Mouse (Mus musculus): ENCODE results near the gene Dock3.
"Not testable (repeated sequence)": the region's sequence is repeated elsewhere in the genome, so short reads cannot be mapped to it uniquely, and the experiment has no call there.

The Dock3 gene

GRCm38 (mm10) chr9:107255596-107255995 is 23.9 kb upstream of the Dock3 start:
- DNase-seq, result no peak

- no peak for DNase-seq
Measured at GRCm38 (mm10) chr9:107254925-107255324, 23.2 kb upstream of the Dock3 start.

GRCm38 (mm10) chr9:107254476-107254875 is 22.8 kb upstream of the Dock3 start:
- peak; percentile 75 for DNase-seq

GRCm38 (mm10) chr9:107252164-107252563 is 20.5 kb upstream of the Dock3 start:
- no peak for DNase-seq

GRCm38 (mm10) chr9:107250416-107251337 is 19.0 kb upstream of the Dock3 start:
- DNase-seq, result no peak

GRCm38 (mm10) chr9:107249154-107249553 is 17.4 kb upstream of the Dock3 start:
- no peak for DNase-seq

GRCm38 (mm10) chr9:107246170-107246569 is 14.5 kb upstream of the Dock3 start:
- no peak for DNase-seq

GRCm38 (mm10) chr9:107245311-107245710 is 13.6 kb upstream of the Dock3 start:
- DNase-seq, result no peak

- DNase-seq, result no peak
Measured at GRCm38 (mm10) chr9:107236151-107236550, 4.4 kb upstream of the Dock3 start.

GRCm38 (mm10) chr9:107235261-107235660 is 3.6 kb upstream of the Dock3 start:
- no peak for DNase-seq

GRCm38 (mm10) chr9:107232140-107232539 is 431 bp upstream of the Dock3 start:
- no peak for DNase-seq

GRCm38 (mm10) chr9:107230991-107231538 is 644 bp downstream of the Dock3 start:
- peak; percentile 80 for DNase-seq

GRCm38 (mm10) chr9:107224597-107224996 is 7.1 kb downstream of the Dock3 start:
- DNase-seq, result no peak

GRCm38 (mm10) chr9:107174831-107175230 is 56.9 kb downstream of the Dock3 start:
- not testable (repeated sequence) for DNase-seq

- DNase-seq, result no peak
Measured at GRCm38 (mm10) chr9:107165792-107166191, 65.9 kb downstream of the Dock3 start.

GRCm38 (mm10) chr9:107164825-107165224 is 66.9 kb downstream of the Dock3 start:
- DNase-seq, result no peak

GRCm38 (mm10) chr9:107156388-107156787 is 75.3 kb downstream of the Dock3 start:
- not testable (repeated sequence) for DNase-seq

- DNase-seq, result peak; percentile 35
Measured at GRCm38 (mm10) chr9:107112791-107113190, 118.9 kb downstream of the Dock3 start.

- DNase-seq, result no peak
Measured at GRCm38 (mm10) chr9:107112056-107112455, 119.7 kb downstream of the Dock3 start.

- DNase-seq, result no peak
Measured at GRCm38 (mm10) chr9:107099487-107099886, 132.2 kb downstream of the Dock3 start.

GRCm38 (mm10) chr9:107089451-107089850 is 142.3 kb downstream of the Dock3 start:
- not testable (repeated sequence) for DNase-seq

- DNase-seq, result peak; percentile 46
Measured at GRCm38 (mm10) chr9:107087531-107087930, 144.2 kb downstream of the Dock3 start.

- DNase-seq, result no peak
Measured at GRCm38 (mm10) chr9:107037947-107038346, 193.8 kb downstream of the Dock3 start.

- DNase-seq, result peak; percentile 41
Measured at GRCm38 (mm10) chr9:107027586-107027985, 204.1 kb downstream of the Dock3 start.

Measured in cerebellum, adult 8-10 months (tissue).